Mouse (Mus musculus) midbrain, postnatal 0 days (tissue): ENCODE results near the gene Gm20425. TPM values are rescaled to one million over a fixed set of nuclear protein-coding genes. Genes with fewer than 3 reads are reported as not detected.
"Not testable (repeated sequence)": the region's sequence is repeated elsewhere in the genome, so short reads cannot be mapped to it uniquely, and the experiment has no call there.

ENCODE experiments used
- ATAC-seq: fragments of 200-750 bp; cut with Nextera tagmentation; 2 replicates; pipeline ENCODE4 v1.8.0; 2017; ENCODE audit warnings: moderate number of reproducible peaks, mild to moderate bottlenecking, moderate TSS enrichment, moderate library complexity; ENCODE audit not compliant: low FRiP score
- DNase-seq: peaks from one replicate; pipeline ENCODE4 v3.0.0-alpha.2; 2015; ENCODE audit warnings: low spot score
- H3K27ac ChIP-seq: fragments of 300-500 bp; sonication (generic); 2 replicates; pipeline ENCODE4 v1.5.1; 2014; ENCODE audit warnings: low read depth, mild to moderate bottlenecking, low read length, mixed read lengths
- H3K27me3 ChIP-seq: fragments of 300-500 bp; sonication (generic); 2 replicates; pipeline ENCODE4 v1.6.1; 2014; ENCODE audit warnings: low read length, control low read depth, mixed read lengths; ENCODE audit not compliant: insufficient read depth
- H3K36me3 ChIP-seq: fragments of 300-500 bp; sonication (generic); 2 replicates; pipeline ENCODE4 v1.6.1; 2014; ENCODE audit warnings: low read length, control low read depth, mixed read lengths; ENCODE audit not compliant: insufficient read depth
- H3K4me1 ChIP-seq: fragments of 300-500 bp; sonication (generic); 2 replicates; pipeline ENCODE4 v1.6.1; 2014; ENCODE audit warnings: mild to moderate bottlenecking, control low read depth, antibody characterized with exemption, low read length, mixed read lengths; ENCODE audit not compliant: insufficient read depth
- H3K4me2 ChIP-seq: fragments of 300-500 bp; sonication (generic); 2 replicates; pipeline ENCODE4 v1.6.1; 2014; ENCODE audit warnings: low read depth, mild to moderate bottlenecking, low read length, mixed read lengths; ENCODE audit not compliant: poor library complexity, severe bottlenecking
- H3K4me3 ChIP-seq: fragments of 300-500 bp; sonication (generic); 2 replicates; pipeline ENCODE4 v1.5.1; 2014; ENCODE audit warnings: low read depth, mild to moderate bottlenecking, low read length, moderate library complexity
- H3K9ac ChIP-seq: fragments of 300-500 bp; sonication (generic); replicated peaks from 2 replicates; pipeline ENCODE4 v1.6.1; 2014; ENCODE audit warnings: mild to moderate bottlenecking, low read length, moderate library complexity, mixed read lengths; ENCODE audit not compliant: poor library complexity, severe bottlenecking
- H3K9me3 ChIP-seq: fragments of 300-500 bp; sonication (generic); 2 replicates; pipeline ENCODE4 v1.6.1; 2016; ENCODE audit warnings: low read length, control low read depth
- CTCF ChIP-seq: IDR thresholded peaks from 2 replicates; pipeline ENCODE4 v1.5.1; 2016; ENCODE audit warnings: antibody characterized with exemption, mild to moderate bottlenecking
- WGBS: fragments of 180-500 bp; shearing (Covaris S2); extraction: QIAGEN DNeasy Blood & Tissue Kit; methylation state at CpG from one replicate; pipeline ENCODE4 v1.1.7; 2014; 5-methylcytosine and 5-hydroxymethylcytosine counted together
- polyA plus RNA-seq: library from polyadenylated mRNA; unstranded; fragments of >200 nt; fragmentation: Nextera tagmentation; extraction: Ambion mirVana; gene quantifications from 2 replicates; pipeline ENCODE4 v1.2.1, GENCODE M21; 2015
- total RNA-seq: library from RNA; depleted of rRNA; stranded (reverse); fragments of >200 nt; gene quantifications from 2 replicates; pipeline ENCODE4 v1.2.3, GENCODE M21; 2014

Gene Gm20425
- total and polyA plus RNA-seq, 2 experiments from 2014 or later, result 4.5 TPM; not detected in 1

GRCm38 (mm10) chr9:103163806-103164205 lies 66.3 kb downstream of the Gm20425 start:
- no peak overlapping the region for H3K4me2 ChIP-seq
- TF ChIP-seq CTCF, result no peak
- ATAC-seq (no peak), DNase-seq (no peak)
- H3K27me3 ChIP-seq, result no peaks in the 10 kb centered on the region
- no peak overlapping the region for H3K27ac ChIP-seq
- peaks cover 55% of the 10 kb centered on the region for H3K36me3 ChIP-seq
- no peak overlapping the region for H3K4me3 ChIP-seq
- no peaks in the 10 kb centered on the region for H3K4me1 ChIP-seq
- no peak overlapping the region for H3K9ac ChIP-seq
- no peaks in the 10 kb centered on the region for H3K9me3 ChIP-seq
- WGBS, result 66% methylated on average over 15 of the region's 15 CpGs

DNA sequence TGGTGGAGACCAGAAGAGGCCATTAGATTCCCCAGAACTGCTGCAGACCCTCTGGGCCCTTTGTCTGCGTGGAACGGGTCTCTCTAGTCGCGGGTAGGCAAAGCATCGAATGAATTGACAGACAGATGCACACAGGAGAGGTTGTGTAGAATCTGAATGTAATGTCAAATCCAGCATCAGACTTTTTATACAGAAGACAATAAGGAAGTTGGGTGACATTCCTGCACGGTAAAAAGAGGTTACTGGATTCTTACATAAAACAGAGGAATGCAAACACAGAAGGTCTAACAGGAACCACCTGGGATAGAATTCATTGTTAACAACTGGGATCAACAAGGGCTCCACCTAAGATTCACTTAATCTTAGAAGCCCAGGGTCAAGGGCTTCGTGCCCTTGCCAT lies 74.9 kb downstream of the Gm20425 start:
- peaks cover 13% of the 10 kb centered on the region; the same call in 1 of the 2 replicates for H3K36me3 ChIP-seq
- not testable (repeated sequence) for H3K4me3 ChIP-seq, H3K9me3 ChIP-seq, DNase-seq, H3K9ac ChIP-seq, H3K27me3 ChIP-seq, H3K4me2 ChIP-seq, H3K4me1 ChIP-seq, ATAC-seq, H3K27ac ChIP-seq
- WGBS, result 87% methylated on average over 7 of the region's 7 CpGs

DNA sequence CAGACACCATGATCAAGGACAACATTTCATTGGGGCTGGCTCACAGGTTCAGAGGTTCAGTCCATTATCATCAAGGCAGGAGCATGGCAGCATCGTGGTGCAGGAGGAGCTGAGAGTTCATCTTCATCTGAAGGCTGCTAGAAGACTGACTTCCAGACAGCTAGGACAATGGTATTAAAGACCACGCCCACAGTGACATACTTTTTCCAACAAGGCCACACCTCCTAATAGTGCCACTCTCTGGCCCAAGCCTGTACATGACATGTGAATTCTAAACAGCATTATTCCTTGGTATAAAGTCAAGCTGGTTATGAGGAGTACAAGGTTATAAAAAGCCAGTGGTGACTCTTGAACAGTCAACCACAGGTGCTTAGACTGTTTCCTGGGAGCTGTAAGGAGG lies 75.5 kb downstream of the Gm20425 start:
- no peaks in the 10 kb centered on the region for H3K9me3 ChIP-seq
- WGBS, result 84% methylated on average over 2 of the region's 2 CpGs
- no peak overlapping the region for H3K27ac ChIP-seq

DNA sequence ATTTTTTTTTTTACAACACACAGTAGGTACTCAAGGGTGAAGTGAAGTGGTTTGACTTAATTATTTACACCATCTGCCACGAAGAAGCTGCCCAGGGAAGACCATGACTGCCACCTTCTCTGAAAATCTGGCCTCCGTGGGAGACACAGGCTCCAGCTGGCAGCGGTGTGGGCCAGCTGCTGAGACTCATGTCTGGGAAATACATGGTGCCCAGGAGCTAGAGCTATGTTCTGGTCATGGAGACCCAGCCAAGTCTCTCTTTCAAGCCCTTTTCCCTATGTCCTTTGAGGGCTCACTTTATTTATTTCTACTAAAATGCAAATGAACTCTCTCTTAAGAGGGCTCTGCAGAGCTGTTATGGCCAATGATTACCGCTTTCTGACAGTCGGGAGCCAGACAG lies 76.8 kb downstream of the Gm20425 start:
- no peak overlapping the region for H3K4me3 ChIP-seq
- H3K9me3 ChIP-seq, result no peaks in the 10 kb centered on the region
- H3K4me2 ChIP-seq, result no peak overlapping the region
- H3K27ac ChIP-seq, result peak overlapping the region; percentile 51; the same call in 1 of the 2 replicates
- H3K27me3 ChIP-seq, result no peaks in the 10 kb centered on the region
- H3K9ac ChIP-seq, result no peak overlapping the region
- WGBS, result 47% methylated on average over 5 of the region's 5 CpGs
- H3K4me1 ChIP-seq, result peaks cover under 1% of the 10 kb centered on the region; the same call in 1 of the 2 replicates
- ATAC-seq (no peak), DNase-seq (peak; percentile 77)
- TF ChIP-seq CTCF, result no peak
- H3K36me3 ChIP-seq, result peaks cover 16% of the 10 kb centered on the region

More for the DNA sequence above, 75.5 kb downstream of the Gm20425 start:
- H3K36me3 ChIP-seq, result peaks cover 15% of the 10 kb centered on the region
- no peak overlapping the region for H3K4me3 ChIP-seq
- H3K27me3 ChIP-seq, result no peaks in the 10 kb centered on the region
- H3K9ac ChIP-seq, result no peak overlapping the region
- DNase-seq, result no peak
- H3K4me2 ChIP-seq, result no peak overlapping the region
- no peak for TF ChIP-seq CTCF
- no peaks in the 10 kb centered on the region for H3K4me1 ChIP-seq
- ATAC-seq, result no peak

DNA sequence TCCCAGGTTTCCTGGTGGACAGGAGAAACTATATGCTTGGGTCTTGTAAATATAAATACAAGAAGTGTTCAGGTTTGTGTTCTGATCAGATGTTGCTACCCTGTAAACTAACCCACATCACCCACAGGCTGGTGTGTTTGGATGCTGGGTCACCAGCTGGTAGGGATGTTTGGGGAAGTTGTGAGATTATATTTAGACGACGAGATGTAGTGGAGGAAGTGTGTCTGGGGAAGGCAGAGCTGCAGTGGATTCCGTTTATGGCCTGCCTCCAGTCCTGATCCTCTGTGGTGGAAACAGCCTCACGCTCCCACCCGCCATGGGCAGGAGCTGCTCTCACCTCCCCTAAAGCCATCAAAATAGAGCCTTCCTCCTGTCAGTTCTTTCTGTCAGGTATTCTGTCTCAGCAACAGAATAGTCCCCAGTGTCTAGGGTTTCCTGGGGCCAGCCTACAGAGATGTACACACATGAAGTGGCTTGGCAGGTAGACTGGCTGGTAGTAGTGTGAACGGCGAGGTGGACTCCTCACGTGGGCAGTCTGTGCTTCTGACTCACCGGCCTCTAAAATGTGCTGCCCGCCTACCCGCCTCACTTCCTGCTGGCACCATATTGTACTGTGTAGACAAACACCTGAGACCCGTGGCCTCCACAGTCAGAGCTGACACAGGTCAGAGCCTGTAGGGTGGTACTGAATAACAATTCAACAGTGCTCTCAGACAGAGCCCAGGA lies 80.9 kb downstream of the Gm20425 start:
- WGBS, result 87% methylated on average over 12 of the region's 12 CpGs
- H3K4me3 ChIP-seq, result no peak overlapping the region
- H3K4me2 ChIP-seq, result no peak overlapping the region
- no peak overlapping the region for H3K9ac ChIP-seq
- H3K27ac ChIP-seq, result no peak overlapping the region
- DNase-seq (no peak), ATAC-seq (no peak)
- H3K36me3 ChIP-seq, result peaks cover 20% of the 10 kb centered on the region
- H3K27me3 ChIP-seq, result no peaks in the 10 kb centered on the region
- H3K9me3 ChIP-seq, result no peaks in the 10 kb centered on the region
- peaks cover 21% of the 10 kb centered on the region for H3K4me1 ChIP-seq
- no peak for TF ChIP-seq CTCF

DNA sequence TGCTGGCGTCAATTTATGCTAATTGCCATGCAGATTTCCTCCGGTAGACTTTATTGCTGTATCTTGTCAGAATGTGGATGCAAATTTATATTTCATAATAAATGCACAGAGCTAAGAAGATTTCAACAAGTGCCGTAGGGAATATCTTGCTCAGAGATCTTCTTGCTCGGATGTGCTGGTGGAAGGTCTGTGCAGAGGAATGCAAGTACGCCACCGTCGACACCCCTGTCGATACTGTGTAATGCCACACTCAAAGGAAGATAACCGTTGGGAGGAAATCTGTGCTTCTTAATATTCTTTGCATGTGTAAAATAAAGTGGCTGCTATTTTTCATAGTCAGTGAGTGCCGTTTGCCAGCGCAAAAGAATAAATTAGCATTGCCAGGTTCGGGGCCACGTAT lies 83.0 kb downstream of the Gm20425 start:
- no peaks in the 10 kb centered on the region for H3K9me3 ChIP-seq
- no peak overlapping the region for H3K9ac ChIP-seq
- H3K4me1 ChIP-seq, result peaks cover 21% of the 10 kb centered on the region
- H3K27me3 ChIP-seq, result no peaks in the 10 kb centered on the region
- ATAC-seq (no peak; the same call in 1 of the 2 replicates), DNase-seq (peak; percentile 38)
- peaks cover 18% of the 10 kb centered on the region; the same call in 1 of the 2 replicates for H3K36me3 ChIP-seq
- H3K4me3 ChIP-seq, result no peak overlapping the region
- H3K27ac ChIP-seq, result peak overlapping the region; percentile 62
- H3K4me2 ChIP-seq, result 0 out of 2 replicates have a peak overlapping the region, but pooled peaks have one; percentile 4
- TF ChIP-seq CTCF, result no peak
- 22% methylated on average over 13 of the region's 13 CpGs for WGBS
